Mouse (Mus musculus) bone marrow macrophage, adult 2 months (primary cell): Measurements from ENCODE around the gene Plod2. TPM values are rescaled to one million over a fixed set of nuclear protein-coding genes. Genes with fewer than 3 reads are reported as not detected.

Source experiments
- H3K27ac ChIP-seq: 2 replicates; pipeline ENCODE4 v1.5.1; 2012; ENCODE audit warnings: low read depth, low read length; ENCODE audit not compliant: insufficient read depth
- H3K4me1 ChIP-seq: 2 replicates; pipeline ENCODE4 v1.6.1; 2012; ENCODE audit warnings: low read length; ENCODE audit not compliant: control insufficient read depth, insufficient read depth
- H3K4me3 ChIP-seq: 2 replicates; pipeline ENCODE4 v1.5.1; 2012; ENCODE audit warnings: mild to moderate bottlenecking, low read length, moderate library complexity; ENCODE audit not compliant: insufficient read depth
- CTCF ChIP-seq: IDR thresholded peaks from 2 replicates; pipeline ENCODE4 v1.5.1; 2012; ENCODE audit warnings: low read depth, mild to moderate bottlenecking, low read length, moderate library complexity
- POLR2A ChIP-seq: IDR thresholded peaks from 2 replicates; pipeline ENCODE4 v1.6.1; 2012; ENCODE audit warnings: mild to moderate bottlenecking, low read depth, low read length, borderline replicate concordance
- polyA plus RNA-seq: library from polyadenylated mRNA; stranded (reverse); fragments of >200 nt; gene quantifications from 2 replicates; pipeline ENCODE4 v1.2.4, GENCODE M21; 2012; ENCODE audit not compliant: missing spikeins, insufficient read depth, insufficient read length

The Plod2 gene
- polyA plus RNA-seq, 1 experiment = 0.59 TPM

GRCm38 (mm10) chr9:92552691-92553090, 10.7 kb downstream of the Plod2 start:
- no peak overlapping the region for H3K4me3 ChIP-seq
- no peaks in the 10 kb centered on the region for H3K4me1 ChIP-seq
- no peak overlapping the region for H3K27ac ChIP-seq
- TF ChIP-seq CTCF (no peak), POLR2A (no peak)

GRCm38 (mm10) chr9:92555006-92555958, 13.3 kb downstream of the Plod2 start:
- Histone ChIP-seq H3K4me1 (no peaks in the 10 kb centered on the region), H3K4me3 (no peak overlapping the region), H3K27ac (no peak overlapping the region)
- no peak for TF ChIP-seq CTCF
- no peak for TF ChIP-seq POLR2A

- Histone ChIP-seq H3K27ac (no peak overlapping the region), H3K4me3 (no peak overlapping the region), H3K4me1 (0 out of 2 replicates have a peak, but pooled peaks cover 2% of the 10 kb centered on the region)
- TF ChIP-seq CTCF (no peak), POLR2A (no peak)
These were observed 17.7 kb downstream of the Plod2 start for GRCm38 (mm10) chr9:92559750-92560149.

DNA sequence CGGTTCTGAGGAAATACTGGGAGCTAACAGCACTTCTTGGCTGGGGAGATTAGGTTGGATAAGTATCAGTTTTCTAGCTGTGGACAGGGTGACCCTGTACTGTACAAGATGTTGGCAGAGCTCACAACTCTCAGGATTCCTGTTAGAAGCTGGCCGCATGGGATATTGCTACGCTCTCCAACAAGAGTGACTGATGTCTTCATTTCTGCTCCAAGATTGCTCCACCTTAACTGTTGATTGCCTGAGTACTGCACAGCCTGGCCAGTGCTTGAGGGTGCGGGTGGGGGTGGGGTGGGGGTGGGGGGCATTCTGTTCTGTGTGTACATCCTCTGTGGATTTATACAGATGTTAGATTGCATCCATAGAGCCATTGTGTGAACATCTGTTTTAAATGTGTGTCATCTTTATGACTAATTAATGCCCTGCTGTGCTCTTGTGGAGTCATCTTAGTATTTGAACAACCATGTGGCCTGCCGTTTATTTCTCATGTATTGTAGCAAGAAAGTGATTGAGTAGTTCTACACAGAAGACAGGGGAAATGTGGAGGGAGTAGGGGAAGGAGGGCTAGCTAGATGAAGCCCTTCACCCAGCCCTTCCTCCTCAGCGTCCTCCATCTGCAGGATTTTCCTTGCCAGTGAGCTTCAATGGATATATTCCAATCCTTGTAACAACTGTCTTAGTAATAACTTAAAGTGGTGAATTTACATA, 19.0 kb downstream of the Plod2 start:
- 0 out of 2 replicates have a peak, but pooled peaks cover 2% of the 10 kb centered on the region for H3K4me1 ChIP-seq
- TF ChIP-seq CTCF = no peak
- no peak overlapping the region for H3K4me3 ChIP-seq
- H3K27ac ChIP-seq = no peak overlapping the region

- H3K4me3 ChIP-seq = no peak overlapping the region
- H3K27ac ChIP-seq = no peak overlapping the region
- H3K4me1 ChIP-seq = 0 out of 2 replicates have a peak, but pooled peaks cover 2% of the 10 kb centered on the region
- no peak for TF ChIP-seq POLR2A
- no peak for TF ChIP-seq CTCF
These were observed 20.4 kb downstream of the Plod2 start for GRCm38 (mm10) chr9:92562416-92562815.

DNA sequence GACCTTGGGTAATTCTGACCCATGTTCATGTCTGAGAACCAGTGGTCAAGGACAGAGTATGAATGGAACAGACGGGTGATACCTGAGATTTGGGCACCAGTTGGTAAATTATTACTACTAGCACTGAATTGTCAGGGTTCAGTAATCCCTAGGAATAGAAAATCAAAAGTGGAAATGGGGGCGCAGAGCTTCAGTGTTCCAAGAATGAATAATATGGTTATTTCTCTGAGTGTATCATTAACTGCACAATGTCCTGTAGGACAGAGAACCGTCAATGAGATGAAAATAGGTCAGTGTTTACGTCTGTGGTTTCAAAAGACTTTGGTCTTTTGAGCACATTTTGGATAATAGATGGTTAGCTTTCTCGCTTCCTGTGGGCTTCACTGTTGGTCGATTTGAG, 21.3 kb downstream of the Plod2 start:
- no peak for TF ChIP-seq CTCF
- TF ChIP-seq POLR2A = no peak

GRCm38 (mm10) chr9:92564391-92564790, 22.4 kb downstream of the Plod2 start:
- Histone ChIP-seq H3K4me1 (0 out of 2 replicates have a peak, but pooled peaks cover 2% of the 10 kb centered on the region), H3K27ac (no peak overlapping the region), H3K4me3 (no peak overlapping the region)
- TF ChIP-seq POLR2A (no peak), CTCF (no peak)

More for the DNA sequence above, 21.3 kb downstream of the Plod2 start:
- no peak overlapping the region for H3K4me3 ChIP-seq
- no peak overlapping the region for H3K27ac ChIP-seq
- 0 out of 2 replicates have a peak, but pooled peaks cover 2% of the 10 kb centered on the region for H3K4me1 ChIP-seq

- no peak overlapping the region for H3K4me3 ChIP-seq
These were observed 24.2 kb downstream of the Plod2 start for GRCm38 (mm10) chr9:92566234-92566633.

GRCm38 (mm10) chr9:92567474-92567873, 25.5 kb downstream of the Plod2 start:
- Histone ChIP-seq H3K27ac (no peak overlapping the region), H3K4me3 (no peak overlapping the region), H3K4me1 (no peaks in the 10 kb centered on the region)
- TF ChIP-seq POLR2A = no peak
- TF ChIP-seq CTCF = no peak

More at GRCm38 (mm10) chr9:92566234-92566633, 24.2 kb downstream of the Plod2 start:
- Histone ChIP-seq H3K4me1 (0 out of 2 replicates have a peak, but pooled peaks cover 2% of the 10 kb centered on the region), H3K27ac (no peak overlapping the region)
- no peak for TF ChIP-seq POLR2A
- no peak for TF ChIP-seq CTCF

DNA sequence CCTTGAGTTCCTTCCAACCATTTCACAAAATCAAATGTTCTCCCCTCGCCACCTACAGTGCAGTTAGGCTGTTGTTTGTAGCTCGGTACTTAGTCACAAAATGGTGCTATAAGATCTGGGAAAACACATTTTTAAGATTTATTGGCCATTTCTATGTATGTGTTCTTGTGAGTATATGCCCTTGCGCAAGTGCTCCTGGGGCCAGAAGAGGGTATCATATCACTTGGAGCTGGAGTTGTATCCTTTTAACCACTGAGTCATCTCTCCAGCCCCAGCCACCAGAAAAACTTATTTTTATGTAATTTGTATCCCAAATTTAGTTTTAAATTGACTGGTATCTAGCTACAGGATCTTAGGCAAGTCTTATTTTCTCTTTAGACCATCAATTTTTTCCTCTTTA, 26.8 kb downstream of the Plod2 start:
- Histone ChIP-seq H3K4me1 (no peaks in the 10 kb centered on the region), H3K4me3 (no peak overlapping the region), H3K27ac (no peak overlapping the region)
- TF ChIP-seq POLR2A = no peak
